Mouse (Mus musculus): Measurements from ENCODE around the gene Apoc2. TPM values are rescaled to one million over a fixed set of nuclear protein-coding genes. Genes with fewer than 3 reads are reported as not detected.

Apoc2 gene
- polyA plus RNA-seq, 1 experiment: 0.47 TPM

DNA sequence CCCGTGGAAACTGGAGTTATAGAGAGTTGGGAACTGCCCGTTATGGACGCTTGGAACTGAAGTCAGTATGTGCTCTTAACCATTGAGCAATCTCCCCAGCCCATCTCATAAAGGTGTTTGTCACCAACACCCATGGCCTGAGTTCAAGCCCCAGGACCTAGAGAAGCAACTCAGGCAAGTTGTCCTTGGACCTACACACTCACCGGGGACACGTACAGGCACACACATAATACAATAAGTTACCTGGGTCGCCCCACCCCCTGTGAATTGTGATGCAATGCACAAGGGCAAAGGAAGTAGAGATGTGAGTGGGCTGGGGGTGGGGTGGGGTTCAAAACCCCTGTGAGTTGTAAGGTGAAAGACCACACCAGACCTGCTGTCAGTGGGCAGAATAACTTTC lies 8.8 kb upstream of the Apoc2 start:
- Histone ChIP-seq H3K27ac (ENCODE audit: control insufficient read depth, insufficient read depth, low read depth, low read length) (no peak overlapping the region), H3K27me3 (ENCODE audit: control insufficient read depth, insufficient read depth, low read length) (no peaks in the 10 kb centered on the region), H3K4me1 (ENCODE audit: control insufficient read depth, insufficient read depth, low read length) (peaks cover 3% of the 10 kb centered on the region; the same call in 1 of the 2 replicates), H3K4me3 (ENCODE audit: control insufficient read depth, low read depth, low read length) (no peak overlapping the region), H3K36me3 (ENCODE audit: control insufficient read depth, insufficient read depth, low read length) (no peaks in the 10 kb centered on the region)
- no peak for TF ChIP-seq POLR2A (IDR thresholded peaks at IDR 0.05; ENCODE audit: control insufficient read depth, low read depth, low read length)
- TF ChIP-seq CTCF (IDR thresholded peaks at IDR 0.05; ENCODE audit: control insufficient read depth, insufficient read depth, insufficient replicate concordance, low read depth, low read length): no peak

DNA sequence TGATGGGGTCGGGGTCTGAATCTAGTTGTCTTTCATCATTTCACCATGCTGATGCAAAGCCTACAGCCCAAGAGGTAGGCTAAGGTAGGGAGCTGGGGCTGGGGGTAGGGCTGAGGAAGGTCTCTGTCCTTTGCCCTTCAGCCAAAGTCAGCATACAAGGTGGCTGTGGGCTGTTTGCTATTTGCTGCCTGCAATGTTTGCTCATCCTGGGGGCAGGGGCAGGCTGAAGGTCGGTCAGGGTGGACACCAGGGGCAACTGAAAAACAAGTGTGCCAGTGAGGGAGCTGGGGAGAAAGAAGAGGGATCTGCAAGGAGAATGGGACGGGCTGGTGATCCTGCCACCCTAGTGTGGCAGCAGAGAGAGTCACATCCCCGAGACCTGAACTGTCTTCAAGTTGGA lies 7.6 kb upstream of the Apoc2 start:
- Histone ChIP-seq H3K4me3 (ENCODE audit: control insufficient read depth, low read depth, low read length) (no peak overlapping the region), H3K27ac (ENCODE audit: control insufficient read depth, insufficient read depth, low read depth, low read length) (no peak overlapping the region), H3K36me3 (ENCODE audit: control insufficient read depth, insufficient read depth, low read length) (no peaks in the 10 kb centered on the region), H3K4me1 (ENCODE audit: control insufficient read depth, insufficient read depth, low read length) (no peaks in the 10 kb centered on the region), H3K27me3 (ENCODE audit: control insufficient read depth, insufficient read depth, low read length) (no peaks in the 10 kb centered on the region)
- no peak for TF ChIP-seq POLR2A (IDR thresholded peaks at IDR 0.05; ENCODE audit: control insufficient read depth, low read depth, low read length)
- no peak for TF ChIP-seq CTCF (IDR thresholded peaks at IDR 0.05; ENCODE audit: control insufficient read depth, insufficient read depth, insufficient replicate concordance, low read depth, low read length)

DNA sequence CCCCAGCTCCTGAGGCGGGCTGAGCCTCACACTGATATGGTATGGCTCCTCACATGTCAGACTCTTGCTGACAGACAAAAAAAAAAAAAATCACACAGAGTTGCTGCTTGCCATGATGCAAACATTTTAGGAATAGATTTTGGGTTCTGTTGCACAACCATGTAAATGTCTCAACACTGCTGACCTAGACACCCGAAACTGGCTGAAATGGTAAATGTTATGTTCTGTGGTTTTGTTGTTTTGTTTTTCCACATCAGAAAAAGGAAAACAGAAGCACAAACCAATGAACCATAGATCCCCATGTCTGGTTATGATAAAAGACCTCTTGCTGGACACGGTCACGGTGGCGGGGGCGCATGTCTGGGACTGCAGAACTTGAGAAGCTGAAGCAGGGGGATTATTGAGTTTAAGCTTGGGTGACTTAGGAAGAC lies 6.0 kb upstream of the Apoc2 start:
- Histone ChIP-seq H3K36me3 (ENCODE audit: control insufficient read depth, insufficient read depth, low read length) (no peaks in the 10 kb centered on the region), H3K4me3 (ENCODE audit: control insufficient read depth, low read depth, low read length) (no peak overlapping the region), H3K27ac (ENCODE audit: control insufficient read depth, insufficient read depth, low read depth, low read length) (no peak overlapping the region), H3K27me3 (ENCODE audit: control insufficient read depth, insufficient read depth, low read length) (no peaks in the 10 kb centered on the region), H3K4me1 (ENCODE audit: control insufficient read depth, insufficient read depth, low read length) (no peaks in the 10 kb centered on the region)
- no peak for TF ChIP-seq POLR2A (IDR thresholded peaks at IDR 0.05; ENCODE audit: control insufficient read depth, low read depth, low read length)
- no peak for TF ChIP-seq CTCF (IDR thresholded peaks at IDR 0.05; ENCODE audit: control insufficient read depth, insufficient read depth, insufficient replicate concordance, low read depth, low read length)

DNA sequence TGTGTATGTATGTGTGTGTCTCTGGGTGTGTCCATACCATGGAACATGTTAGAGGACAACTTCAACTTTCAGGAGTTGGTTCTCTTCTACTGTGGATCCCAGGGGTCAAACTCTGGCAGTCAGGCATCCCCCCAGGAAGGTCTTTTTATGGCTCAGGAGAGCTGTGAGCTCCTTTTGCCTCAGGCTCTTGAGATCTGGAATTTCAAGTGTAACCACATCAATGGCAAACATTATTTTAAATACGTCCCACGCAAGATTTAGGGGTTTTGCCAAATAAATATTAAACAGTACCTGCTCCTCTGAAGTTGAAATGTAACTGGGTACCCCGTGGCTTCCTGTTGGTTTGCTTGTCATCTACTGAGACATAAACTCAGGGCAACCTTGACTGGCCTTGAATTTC lies 5.2 kb upstream of the Apoc2 start:
- H3K27ac ChIP-seq (ENCODE audit: control insufficient read depth, insufficient read depth, low read depth, low read length): no peak overlapping the region
- TF ChIP-seq POLR2A (IDR thresholded peaks at IDR 0.05; ENCODE audit: control insufficient read depth, low read depth, low read length) (no peak), CTCF (IDR thresholded peaks at IDR 0.05; ENCODE audit: control insufficient read depth, insufficient read depth, insufficient replicate concordance, low read depth, low read length) (no peak)
- no peaks in the 10 kb centered on the region for H3K4me1 ChIP-seq (ENCODE audit: control insufficient read depth, insufficient read depth, low read length)
- no peaks in the 10 kb centered on the region for H3K27me3 ChIP-seq (ENCODE audit: control insufficient read depth, insufficient read depth, low read length)
- no peaks in the 10 kb centered on the region for H3K36me3 ChIP-seq (ENCODE audit: control insufficient read depth, insufficient read depth, low read length)
- H3K4me3 ChIP-seq (ENCODE audit: control insufficient read depth, low read depth, low read length): no peak overlapping the region

DNA sequence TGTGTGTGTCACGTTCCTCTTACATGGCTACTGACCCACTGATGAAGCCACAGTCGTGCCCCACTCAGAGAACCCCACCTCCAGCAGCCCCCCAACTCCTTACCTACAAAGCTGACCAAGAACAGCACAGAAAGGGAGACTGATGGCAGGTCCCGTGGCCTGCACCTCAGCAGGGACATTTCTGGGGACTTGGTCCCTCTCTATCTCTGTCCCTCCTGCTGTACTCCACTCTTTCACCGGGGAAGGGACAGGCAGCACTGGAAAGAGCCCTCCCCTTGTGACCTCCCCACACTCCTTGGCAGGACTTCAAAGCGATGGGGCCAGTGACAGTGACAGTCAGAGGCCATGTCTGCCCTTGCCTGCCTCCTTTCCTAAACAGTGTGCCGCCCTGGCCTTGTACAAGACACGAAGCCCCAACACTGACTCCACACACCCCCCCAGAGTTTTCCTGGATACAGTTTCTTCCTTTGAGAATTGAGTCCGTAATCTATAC lies 3.5 kb upstream of the Apoc2 start, which contains the start of the genes Gm44805 and Apoc4:
Gene Gm44805, minus strand, starts transcription at position 222 of the 493 bp plus-strand sequence.
Gene Apoc4, minus strand, starts transcription at position 278 of the 493 bp plus-strand sequence.
- no peak within 1 kb of the TSS for H3K4me3 ChIP-seq (ENCODE audit: control insufficient read depth, low read depth, low read length)
- no peak for TF ChIP-seq CTCF (IDR thresholded peaks at IDR 0.05; ENCODE audit: control insufficient read depth, insufficient read depth, insufficient replicate concordance, low read depth, low read length)
- TF ChIP-seq POLR2A (IDR thresholded peaks at IDR 0.05; ENCODE audit: control insufficient read depth, low read depth, low read length): no peak
- H3K27me3 ChIP-seq (ENCODE audit: control insufficient read depth, insufficient read depth, low read length): no peaks in the 10 kb centered on the region
- no peak within 1 kb of the TSS for H3K27ac ChIP-seq (ENCODE audit: control insufficient read depth, insufficient read depth, low read depth, low read length)
- no peaks in the 10 kb centered on the region for H3K36me3 ChIP-seq (ENCODE audit: control insufficient read depth, insufficient read depth, low read length)
- no peaks in the 10 kb centered on the region for H3K4me1 ChIP-seq (ENCODE audit: control insufficient read depth, insufficient read depth, low read length)

DNA sequence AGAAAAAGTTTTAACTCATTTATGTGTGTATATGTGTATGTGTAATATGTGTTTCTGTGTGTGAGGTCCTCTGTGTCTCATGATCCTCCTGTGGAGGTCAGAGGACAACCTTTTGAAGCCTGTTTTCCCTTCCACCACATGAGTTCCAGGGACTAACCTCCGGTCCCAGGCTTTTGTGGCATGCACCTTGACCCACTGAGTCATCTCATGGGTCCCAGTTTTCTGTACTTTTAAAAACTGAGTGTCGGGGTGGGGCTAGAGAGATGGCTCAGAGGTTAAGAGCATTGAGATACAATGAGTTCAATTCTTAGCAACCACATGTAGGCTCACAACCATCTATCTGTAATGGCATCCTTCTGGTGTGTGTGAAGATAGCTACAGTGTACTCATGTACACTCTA lies 3.0 kb upstream of the Apoc2 start:
- no peaks in the 10 kb centered on the region for H3K4me1 ChIP-seq (ENCODE audit: control insufficient read depth, insufficient read depth, low read length)
- TF ChIP-seq CTCF (IDR thresholded peaks at IDR 0.05; ENCODE audit: control insufficient read depth, insufficient read depth, insufficient replicate concordance, low read depth, low read length) (no peak), POLR2A (IDR thresholded peaks at IDR 0.05; ENCODE audit: control insufficient read depth, low read depth, low read length) (no peak)

DNA sequence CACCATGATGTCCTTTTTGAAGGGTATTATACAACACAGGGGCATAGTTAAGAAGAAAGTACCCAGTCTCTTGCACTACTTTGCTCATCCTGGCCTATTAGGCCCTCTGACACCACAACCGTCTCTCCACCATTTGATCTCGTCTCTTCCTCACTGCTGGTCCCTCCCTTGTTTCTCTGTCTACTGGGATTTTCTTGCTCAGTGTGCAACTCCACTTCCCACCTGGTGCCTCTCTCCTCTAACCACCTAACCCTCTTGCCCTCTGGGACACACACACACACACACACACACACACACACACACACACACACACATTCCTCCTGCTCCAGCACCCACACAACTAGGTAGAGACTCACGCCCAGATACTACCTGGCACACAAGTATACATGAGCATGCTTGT lies 1.2 kb upstream of the Apoc2 start:
- no peak overlapping the region for H3K4me3 ChIP-seq (ENCODE audit: control insufficient read depth, low read depth, low read length)
- H3K27me3 ChIP-seq (ENCODE audit: control insufficient read depth, insufficient read depth, low read length): no peaks in the 10 kb centered on the region
- TF ChIP-seq CTCF (IDR thresholded peaks at IDR 0.05; ENCODE audit: control insufficient read depth, insufficient read depth, insufficient replicate concordance, low read depth, low read length) (no peak), POLR2A (IDR thresholded peaks at IDR 0.05; ENCODE audit: control insufficient read depth, low read depth, low read length) (no peak)
- no peak overlapping the region for H3K27ac ChIP-seq (ENCODE audit: control insufficient read depth, insufficient read depth, low read depth, low read length)
- no peaks in the 10 kb centered on the region for H3K4me1 ChIP-seq (ENCODE audit: control insufficient read depth, insufficient read depth, low read length)
- no peaks in the 10 kb centered on the region for H3K36me3 ChIP-seq (ENCODE audit: control insufficient read depth, insufficient read depth, low read length)

More for the DNA sequence above, 3.0 kb upstream of the Apoc2 start:
- no peaks in the 10 kb centered on the region for H3K27me3 ChIP-seq (ENCODE audit: control insufficient read depth, insufficient read depth, low read length)
- no peak overlapping the region for H3K4me3 ChIP-seq (ENCODE audit: control insufficient read depth, low read depth, low read length)
- H3K27ac ChIP-seq (ENCODE audit: control insufficient read depth, insufficient read depth, low read depth, low read length): no peak overlapping the region
- no peaks in the 10 kb centered on the region for H3K36me3 ChIP-seq (ENCODE audit: control insufficient read depth, insufficient read depth, low read length)

Measured in testis, adult 2 months (tissue).